Mouse (Mus musculus): Measurements from ENCODE around the gene Ccnk.

The Ccnk gene

DNA sequence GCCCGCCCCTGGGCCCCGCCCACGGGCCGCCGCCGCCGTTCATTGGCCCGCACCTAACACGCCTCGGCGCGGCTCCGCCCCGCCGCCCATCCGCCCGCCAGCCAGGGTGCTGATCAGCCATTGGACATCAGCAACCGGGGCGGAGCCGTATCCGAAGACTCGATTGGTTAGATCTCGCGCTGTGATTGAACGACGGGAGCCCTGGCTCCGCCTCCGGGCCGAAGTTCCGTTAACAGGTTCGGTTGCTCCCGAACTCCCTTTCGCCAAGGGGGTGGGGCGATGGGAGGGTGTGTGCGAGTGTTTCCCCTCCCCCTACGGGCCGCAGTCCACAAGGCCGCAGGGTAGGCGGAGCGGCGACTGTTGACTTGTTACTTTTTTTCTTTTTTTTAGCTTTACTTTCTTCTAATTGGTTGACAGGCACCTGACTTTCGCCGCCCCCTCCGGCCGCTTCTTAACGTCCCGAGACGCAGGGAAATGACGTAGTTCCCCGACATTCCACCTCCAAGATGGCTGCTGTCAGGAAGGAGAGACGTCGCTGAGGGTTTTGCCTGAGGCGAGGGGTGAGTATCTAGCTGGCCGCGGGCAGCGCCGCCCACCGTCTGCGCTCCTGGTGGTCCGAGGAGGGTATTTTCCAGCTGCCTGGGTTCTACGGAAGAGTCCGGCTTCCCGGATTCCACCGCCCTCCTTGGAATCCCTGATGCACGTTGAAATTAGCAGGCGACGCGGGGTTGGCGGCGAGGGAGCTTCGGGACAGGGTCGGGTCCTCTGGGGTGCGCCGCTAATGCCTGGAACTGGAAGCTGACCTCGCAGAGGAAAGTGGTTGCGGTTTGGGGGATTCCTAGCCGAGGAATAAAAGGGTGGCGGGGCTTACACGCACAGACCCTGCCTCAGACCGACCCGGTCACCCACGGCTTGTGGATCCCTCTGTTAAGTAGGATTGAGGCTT, at the start of gene Ccnk:
Gene Ccnk (plus strand): TSS at position 259 of the 946 bp plus-strand sequence.
- in situ Hi-C loops (cut with MboI; ENCODE audit: low sequenced_read_pairs): no loop called here

DNA sequence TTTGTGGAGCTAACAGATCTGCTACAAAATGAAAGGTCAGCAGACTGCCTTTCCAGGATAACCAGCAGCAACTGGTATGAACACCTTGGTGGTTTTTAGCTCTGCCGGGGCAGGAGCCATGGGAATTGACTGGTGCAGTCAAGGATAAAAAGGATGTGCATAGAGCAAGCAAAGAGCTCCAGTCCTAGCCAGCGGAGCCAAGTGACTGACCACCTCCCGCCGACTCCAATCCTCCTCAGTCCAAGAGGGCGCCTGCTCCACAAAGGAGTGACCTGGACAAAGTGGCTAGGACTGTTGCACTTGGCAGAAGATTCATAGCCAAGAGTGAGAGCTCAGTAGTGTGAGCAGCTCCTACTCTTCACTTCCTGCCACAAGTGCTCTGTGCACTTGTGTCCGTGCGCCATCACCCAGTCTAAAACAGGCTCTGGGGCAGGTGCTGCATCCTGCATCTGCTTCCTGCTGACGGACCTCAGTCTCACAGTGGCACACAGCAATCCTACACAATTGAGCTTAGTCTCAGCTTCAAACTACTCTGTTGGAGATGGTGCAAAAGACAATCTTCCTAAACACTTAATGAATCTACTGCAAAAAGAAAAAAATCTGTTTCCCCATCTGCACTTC, 46.8 kb upstream of the Ccnk start:
- in situ Hi-C loops (cut with MboI; ENCODE audit: low sequenced_read_pairs): no loop called here

DNA sequence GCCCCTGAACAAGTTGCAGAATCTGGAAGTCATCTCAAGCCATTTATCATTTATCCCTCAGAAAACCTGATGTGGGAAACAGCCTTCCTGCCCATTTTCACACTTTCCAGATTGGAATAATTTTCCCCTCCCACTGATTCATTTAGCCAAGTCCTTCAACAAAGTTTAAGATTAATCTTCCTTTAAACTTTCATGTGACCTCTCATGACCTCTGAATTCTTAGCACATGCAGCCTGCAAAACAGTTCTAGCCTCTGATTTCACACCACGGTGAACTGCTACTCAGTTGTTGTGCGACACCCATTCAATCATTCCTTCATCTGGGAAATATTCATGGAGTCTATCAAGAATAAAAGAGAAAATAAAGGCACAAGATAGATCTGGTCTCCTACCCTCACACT, 46.2 kb upstream of the Ccnk start:
- in situ Hi-C loops (cut with MboI; ENCODE audit: low sequenced_read_pairs): no loop called here

DNA sequence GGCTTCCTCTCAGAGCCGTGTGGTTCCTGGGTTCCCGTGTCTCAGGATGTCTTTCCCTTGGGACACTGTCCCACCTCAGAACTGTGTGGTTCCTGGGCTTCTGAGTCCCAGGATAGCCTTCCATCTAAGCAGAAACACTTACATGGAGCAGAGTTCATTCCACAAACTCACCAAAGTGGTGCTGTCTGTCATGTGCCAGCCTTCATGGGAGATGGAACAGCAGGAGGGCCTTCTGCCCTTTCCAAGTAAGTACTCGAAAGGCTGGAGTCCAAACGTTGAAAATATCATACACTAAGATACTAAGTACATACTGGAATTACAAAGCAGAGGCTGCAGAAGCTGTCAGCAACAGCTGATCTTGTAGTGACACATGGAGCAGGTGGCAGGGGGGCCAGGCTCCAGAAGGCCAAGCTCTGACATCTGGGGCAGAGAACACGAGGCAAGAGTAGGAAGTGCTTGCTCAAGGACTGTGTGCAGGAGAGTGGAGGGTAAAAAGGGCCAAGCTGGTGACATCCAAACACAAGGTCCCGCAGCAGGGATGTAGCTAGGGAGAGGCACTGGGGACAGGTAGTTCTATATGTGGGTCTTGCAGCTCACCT, 43.7 kb upstream of the Ccnk start:
- in situ Hi-C loops (cut with MboI; ENCODE audit: low sequenced_read_pairs): no loop called here

DNA sequence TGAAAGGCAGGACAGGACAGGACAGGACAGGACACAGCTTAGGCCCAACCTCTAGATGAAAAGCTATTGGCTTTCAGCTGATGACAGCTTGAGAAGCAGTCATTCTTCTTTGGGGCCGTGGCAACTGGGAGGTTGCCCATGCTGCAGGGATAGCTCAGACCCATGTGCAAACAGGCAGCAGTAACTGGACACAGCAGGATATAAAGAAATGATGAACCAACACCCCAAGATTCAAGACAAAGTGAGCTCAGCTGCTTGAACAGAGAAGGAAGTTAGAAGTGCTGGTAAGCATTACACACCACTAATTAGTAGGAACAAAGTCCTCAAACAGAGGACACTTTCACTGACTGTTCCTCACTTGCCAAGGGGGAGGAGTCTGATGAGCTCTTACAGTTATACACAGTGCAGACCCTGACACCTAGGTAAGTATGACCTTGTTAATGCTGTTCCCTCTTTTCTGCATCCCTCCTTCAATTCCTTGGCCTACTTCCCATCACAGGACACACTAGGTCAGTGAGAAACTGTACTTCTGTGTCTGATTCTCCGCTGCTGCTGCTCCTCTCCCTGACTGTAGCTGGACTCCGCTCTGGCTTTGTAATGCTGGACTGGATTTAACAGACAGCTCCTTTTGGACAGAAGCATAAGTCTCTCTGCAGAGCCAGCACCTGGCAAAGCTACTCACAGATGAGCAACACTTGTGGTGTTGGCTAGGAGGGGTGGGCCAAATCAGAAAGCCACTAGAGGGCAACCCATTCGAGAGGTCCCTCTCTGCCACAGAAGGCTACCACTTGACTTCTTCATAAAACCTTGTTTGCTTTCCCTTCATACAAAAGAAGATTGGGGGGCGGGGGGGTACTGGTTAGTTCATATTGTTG, 35.5 kb upstream of the Ccnk start:
- in situ Hi-C loops (cut with MboI; ENCODE audit: low sequenced_read_pairs): no loop called here

DNA sequence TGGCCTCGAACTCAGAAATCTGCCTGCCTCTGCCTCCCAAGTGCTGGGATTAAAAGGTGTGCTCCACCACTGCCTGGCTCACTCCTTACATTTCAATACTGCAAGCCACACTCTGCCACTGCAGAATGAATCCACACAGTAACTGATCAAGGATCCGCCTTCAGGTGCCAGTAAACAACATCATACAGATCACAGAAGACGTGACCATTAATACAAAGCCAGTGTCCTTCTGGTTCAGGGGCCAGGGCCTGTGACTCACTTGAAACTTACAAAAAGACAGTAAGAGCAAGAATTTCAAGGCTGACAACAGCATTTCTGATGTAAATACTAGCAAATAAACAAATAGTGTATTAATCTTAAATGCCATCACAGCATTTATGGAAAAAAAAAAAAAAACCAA, 34.2 kb upstream of the Ccnk start:
- in situ Hi-C loops (cut with MboI; ENCODE audit: low sequenced_read_pairs): no loop called here

DNA sequence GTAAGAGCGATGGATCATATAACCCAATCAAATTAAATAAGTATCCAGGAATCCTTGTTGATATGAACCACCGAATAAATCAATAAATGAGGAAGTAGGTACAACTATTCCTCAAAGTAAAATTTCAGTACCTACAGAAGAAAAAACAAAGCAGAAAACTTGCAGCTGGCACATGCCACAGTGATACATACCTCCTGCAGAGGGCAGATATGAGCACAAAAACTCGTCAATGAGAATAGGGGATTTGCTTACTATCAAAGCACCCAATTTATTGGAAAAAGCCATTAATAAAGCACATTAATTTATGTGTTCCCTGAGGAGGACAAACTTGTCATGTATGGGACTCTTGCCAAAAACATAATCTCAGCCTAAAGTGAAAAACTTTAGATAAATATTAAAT, 29.6 kb upstream of the Ccnk start:
- in situ Hi-C loops (cut with MboI; ENCODE audit: low sequenced_read_pairs): no loop called here

DNA sequence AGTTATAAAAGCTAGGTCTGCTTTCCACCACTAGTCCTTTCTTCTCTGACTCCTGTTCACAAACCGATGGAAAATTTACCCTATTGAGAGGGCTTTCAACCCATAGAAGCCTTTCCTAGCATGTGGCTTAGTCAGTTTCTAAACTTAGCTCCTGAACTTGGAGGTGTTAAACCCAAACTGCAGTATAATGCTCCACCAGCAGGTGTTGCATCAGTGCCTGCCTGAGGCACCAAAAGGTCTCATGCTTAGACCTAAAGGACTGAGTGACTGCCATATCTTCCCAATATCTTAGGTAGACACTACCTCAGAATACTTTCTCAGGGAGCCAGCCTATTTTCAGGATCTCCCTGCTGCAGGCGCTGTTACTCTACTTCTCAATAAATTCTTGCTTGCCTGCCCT, 26.6 kb upstream of the Ccnk start:
- in situ Hi-C loops (cut with MboI; ENCODE audit: low sequenced_read_pairs): no loop called here

DNA sequence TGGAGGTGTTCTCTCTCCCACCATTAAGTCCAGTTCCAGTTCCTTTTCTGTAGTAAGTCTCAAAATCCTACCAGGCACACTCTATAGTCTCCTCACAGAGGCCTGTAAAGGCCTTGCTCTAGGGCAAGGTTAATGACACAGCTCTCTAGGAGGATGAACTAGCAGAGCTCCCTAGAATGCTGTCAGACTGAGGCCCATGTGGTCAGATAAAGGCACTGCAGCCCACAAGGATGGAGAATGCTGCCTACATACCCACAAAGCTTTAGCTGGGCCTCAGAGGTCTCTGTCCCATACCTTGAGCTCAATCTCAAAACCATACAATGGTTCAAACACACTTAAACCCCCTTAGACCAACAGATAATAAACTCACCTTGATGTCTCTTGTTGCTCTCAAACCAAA, 19.5 kb upstream of the Ccnk start:
- in situ Hi-C loops (cut with MboI; ENCODE audit: low sequenced_read_pairs): no loop called here

DNA sequence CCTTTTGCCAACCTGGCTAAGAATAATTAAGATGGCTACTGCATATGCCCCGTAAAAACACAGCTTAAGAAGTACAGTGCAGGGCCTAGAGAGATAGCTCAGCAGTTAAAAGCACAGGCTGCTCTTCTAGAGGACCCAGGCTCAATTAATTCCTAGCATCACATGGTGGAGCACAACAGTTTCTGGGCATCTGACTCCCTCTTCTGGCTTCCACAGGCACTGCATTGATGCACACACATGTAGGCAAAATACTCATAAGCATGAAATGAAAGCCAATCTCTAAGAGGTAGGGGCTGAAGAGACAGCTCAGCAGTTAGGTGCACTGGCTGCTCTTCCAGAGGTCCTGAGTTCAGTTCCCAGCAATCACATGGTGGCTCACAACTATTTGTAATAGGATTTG, 17.3 kb upstream of the Ccnk start:
- in situ Hi-C loops (cut with MboI; ENCODE audit: low sequenced_read_pairs): no loop called here

DNA sequence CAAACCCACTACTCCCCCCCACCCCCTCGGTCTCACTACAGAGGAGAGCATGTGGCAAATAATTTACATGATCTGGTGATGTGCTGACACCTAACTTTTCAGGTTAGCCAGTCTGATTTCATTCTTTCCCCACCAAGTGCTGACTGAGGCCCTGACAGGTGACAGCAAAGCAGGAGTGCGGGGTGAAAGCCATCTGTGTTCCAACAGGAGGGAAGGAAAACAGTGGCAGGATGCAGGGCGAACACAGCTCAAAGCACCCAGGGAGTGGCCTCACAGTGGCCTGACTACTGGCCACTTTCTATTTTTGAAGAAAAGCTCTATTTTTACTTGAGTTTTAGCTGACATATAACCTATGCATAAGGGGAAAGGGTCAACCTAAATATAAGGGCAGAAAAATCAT, 15.7 kb upstream of the Ccnk start:
- in situ Hi-C loops (cut with MboI; ENCODE audit: low sequenced_read_pairs): no loop called here

DNA sequence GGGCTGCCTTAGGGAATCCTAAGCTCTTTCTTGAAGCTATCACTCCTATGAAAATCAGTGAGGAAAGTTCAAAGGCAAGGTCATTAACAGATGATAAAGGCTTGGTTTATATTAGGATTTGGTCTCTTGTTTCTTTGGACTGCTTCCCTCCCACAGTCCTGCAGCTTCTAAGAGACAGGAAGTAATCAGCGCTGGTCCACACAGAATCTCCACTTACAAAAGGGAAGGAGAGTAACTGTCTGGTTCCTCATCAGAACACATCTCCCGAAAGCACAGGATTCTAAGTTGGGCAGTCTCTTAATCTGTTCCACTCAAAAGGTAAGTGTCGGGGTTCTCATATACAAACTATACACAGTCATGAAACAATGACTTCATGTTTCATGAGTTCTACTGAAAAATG, 10.5 kb upstream of the Ccnk start:
- in situ Hi-C loops (cut with MboI; ENCODE audit: low sequenced_read_pairs): no loop called here

DNA sequence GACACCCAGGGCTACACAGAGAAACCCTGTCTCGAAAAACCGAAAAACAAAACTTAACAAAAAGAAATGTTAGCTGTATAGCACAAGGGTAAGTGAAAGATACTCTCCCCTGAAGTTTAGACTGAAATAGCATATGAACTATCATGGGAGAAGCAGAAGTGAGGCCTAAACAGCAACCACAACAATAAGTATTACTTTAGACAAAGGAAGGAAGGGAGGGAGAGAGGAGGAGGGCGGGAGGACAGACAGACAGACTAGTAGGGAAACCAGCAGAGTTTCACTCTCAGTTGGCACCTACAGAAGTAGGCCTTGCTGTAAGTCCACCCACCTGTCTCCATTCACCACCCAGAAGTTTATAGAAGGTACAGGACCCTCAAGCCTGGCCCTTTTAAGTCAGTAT, 8.9 kb upstream of the Ccnk start:
- in situ Hi-C loops (cut with MboI; ENCODE audit: low sequenced_read_pairs): no loop called here

DNA sequence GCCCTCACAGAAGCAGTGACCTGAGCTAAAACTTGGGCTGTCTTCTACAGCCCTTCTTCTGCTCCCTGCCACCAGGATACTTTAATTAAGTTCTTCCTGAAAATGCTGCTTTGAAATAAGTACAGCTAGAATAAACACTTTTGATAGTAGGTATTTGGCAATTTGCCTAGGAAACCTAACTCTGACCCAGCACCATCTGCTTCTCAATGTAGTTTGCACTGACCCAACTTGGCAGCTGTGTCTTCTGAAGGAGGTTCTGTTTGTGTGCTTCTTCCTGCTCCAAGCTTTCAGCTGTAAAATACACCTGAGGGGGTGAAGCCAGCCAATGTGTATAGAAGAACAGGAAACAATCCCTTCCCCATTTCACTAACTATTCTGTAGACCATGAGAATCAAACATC, 8.0 kb upstream of the Ccnk start:
- in situ Hi-C loops (cut with MboI; ENCODE audit: low sequenced_read_pairs): no loop called here

DNA sequence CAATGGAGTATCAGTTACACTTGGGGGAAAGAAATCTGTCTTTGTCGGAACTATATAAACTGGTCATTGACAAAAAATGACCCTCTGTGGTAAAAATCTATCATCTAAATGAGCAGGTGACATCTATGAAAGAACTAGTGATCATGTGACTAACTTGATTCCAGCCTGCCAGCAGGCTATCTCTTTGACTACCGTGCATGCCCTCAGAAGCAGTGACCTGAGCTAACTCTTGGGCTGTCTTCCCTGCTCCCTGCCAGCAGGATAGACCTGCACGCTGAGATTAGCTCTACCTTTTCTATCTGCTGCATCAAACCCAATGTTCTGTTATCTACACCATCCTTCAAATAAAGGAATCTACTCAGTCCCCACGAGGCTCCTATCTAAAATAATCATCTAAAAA, 6.7 kb upstream of the Ccnk start:
- in situ Hi-C loops (cut with MboI; ENCODE audit: low sequenced_read_pairs): no loop called here

DNA sequence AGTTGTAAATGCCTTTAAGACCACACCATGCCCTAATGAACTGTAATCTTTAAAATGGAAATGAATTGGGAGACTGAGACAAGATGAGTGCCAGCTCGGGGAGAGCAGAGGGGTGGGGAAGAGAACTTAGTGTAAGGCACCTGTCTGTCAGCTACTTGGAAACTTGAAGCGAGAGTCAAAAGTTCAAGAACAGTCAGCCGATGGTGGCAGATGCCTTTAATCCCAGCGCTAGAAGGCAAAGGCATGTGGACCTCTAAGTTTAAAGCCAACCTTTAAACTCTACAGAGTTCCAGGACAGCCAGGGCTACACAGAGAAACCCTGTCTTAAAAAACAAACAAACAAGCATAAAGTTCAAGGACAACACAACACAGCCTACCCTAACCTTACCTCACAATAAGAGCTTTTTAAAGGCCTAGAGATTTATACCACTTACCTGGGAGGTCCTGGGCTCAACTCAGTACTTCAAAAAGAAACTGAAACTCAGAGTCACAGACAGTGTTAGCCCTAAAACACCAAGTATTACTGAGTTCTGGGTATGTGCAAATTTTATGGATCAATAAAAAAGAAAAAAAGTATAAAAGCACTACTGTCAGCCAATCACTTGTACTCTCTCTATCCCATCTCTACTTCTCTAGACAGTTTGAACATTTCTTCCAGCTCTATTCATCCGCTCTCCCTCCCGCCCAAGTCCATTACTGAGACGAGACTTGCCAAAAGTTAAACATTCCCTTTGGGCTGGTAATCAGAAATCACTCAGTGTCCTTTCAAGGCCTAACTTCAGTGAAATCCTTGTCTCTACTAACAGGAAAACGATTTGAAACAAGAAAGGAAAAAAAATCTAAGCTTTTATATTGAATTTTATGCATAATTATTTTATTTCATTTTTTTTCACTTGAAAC, 4.5 kb upstream of the Ccnk start:
- in situ Hi-C loops (cut with MboI; ENCODE audit: low sequenced_read_pairs): no loop called here

DNA sequence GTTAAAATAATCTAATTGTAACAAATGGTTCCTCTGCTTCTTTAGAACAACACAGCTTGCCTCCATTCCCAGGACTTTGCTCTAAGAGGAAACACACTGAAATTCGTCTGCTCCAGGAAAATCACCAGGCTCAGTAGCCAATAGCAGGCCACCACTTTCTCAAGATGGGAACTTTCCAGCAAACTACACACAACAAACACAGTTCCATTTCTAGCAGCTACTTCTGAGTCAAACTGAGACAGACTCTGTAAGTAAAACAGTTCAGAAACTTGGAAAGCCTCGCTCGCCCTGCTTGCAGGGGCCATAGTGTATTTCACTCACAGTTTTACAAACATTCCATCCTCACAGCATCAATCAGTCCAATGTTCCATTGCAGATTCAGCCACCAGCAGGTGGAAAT, 3.0 kb upstream of the Ccnk start:
- in situ Hi-C loops (cut with MboI; ENCODE audit: low sequenced_read_pairs): no loop called here

DNA sequence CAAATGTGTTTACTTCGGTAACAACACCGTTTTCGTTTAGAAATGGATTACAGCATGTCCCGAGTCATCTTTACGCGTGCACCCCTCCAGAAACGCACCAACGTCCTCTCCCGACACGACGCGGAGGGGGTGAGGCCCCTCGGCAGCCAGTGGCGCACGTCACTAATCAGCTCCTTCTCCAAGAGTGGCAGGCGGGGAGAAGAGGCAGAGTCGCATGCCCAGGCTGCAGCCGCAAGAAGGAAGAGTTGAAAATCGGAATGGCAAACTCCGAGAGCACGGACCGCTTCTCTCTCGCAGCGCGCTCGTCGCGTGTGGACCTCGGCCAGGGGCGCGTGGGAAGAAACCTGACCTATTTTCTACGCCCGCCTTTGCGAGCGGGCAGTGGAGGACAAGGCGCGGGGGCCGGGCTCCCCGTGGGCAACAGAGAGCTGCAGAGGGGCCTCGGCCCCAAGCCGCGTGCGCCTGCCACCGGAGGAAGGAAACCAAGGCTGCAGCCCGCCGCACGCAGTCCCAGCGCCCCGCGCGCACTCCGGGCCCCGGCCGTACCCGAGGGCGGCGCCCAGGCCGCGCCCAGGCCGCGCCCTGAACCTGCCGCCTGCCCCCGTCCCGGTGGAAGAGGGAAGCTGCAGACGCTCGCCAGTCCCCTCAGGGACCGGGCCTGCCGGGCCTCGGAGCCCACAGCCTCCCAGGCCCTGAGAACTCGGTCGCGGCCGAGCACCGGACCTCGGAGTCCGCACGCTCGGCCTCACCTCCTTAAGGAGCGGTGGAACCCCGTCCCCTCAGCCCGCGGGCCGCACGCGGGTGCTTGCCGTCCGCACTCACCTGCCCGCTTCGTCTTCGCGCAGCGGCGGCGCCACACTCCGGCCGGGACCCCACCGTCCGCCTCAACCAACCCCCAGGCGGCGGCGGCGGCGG, 791 bp upstream of the Ccnk start:
- in situ Hi-C loops (cut with MboI; ENCODE audit: low sequenced_read_pairs): no loop called here

DNA sequence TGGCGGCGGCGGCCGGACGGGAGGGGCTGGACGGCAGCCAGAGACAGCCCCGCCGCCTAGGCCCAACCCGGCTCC, 296 bp upstream of the Ccnk start, which contains the start of gene Setd3:
Gene Setd3 (minus strand): TSS at position 69 of the 75 bp plus-strand sequence.
- in situ Hi-C loops (cut with MboI; ENCODE audit: low sequenced_read_pairs): no loop called here

DNA sequence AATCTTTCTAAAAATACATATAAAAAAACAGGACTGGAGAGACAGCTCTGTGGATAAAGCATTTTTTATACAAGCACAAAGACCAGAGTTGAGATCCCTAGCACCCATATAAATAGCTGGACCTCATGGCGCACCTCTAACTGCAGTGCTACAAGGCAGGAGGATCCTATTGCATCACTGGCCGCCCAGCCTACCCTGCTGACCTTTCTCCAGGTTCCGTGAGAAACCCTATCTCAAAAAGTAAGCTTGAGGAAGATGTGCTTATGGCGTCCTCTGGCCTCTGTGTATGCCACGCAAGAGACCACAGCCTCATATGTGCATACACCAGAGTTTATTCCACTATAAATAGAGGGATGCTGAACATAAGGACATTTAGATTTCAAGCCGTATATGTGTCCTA, 2.3 kb downstream of the Ccnk start:
- in situ Hi-C loops (cut with MboI; ENCODE audit: low sequenced_read_pairs): no loop called here

All from CH12F3 (cell line).